Mouse (Mus musculus): ENCODE data around the gene Il2rb. TPM values are rescaled to one million over a fixed set of nuclear protein-coding genes. Genes with fewer than 3 reads are reported as not detected.

Il2rb gene
- polyA plus RNA-seq, 2 experiments, result 0.15 to 0.39 TPM

- no peak overlapping the region for H3K27ac ChIP-seq (replicated peaks; ENCODE audit: low read depth, low read length)
- 0 out of 2 replicates have a peak, but pooled peaks cover 6% of the 10 kb centered on the region for H3K27me3 ChIP-seq (ENCODE audit: control insufficient read depth, insufficient read depth, low read length)
- H3K9me3 ChIP-seq (ENCODE audit: control insufficient read depth, low read length), result no peaks in the 10 kb centered on the region
- DNase-seq (ENCODE audit: low spot score) (no peak), ATAC-seq (ENCODE audit: low FRiP score, low read depth) (no peak)
- WGBS, result 83% methylated on average over 11 of the region's 11 CpGs
- no peak for TF ChIP-seq POLR2A (IDR thresholded peaks at IDR 0.05; ENCODE audit: borderline replicate concordance, extremely low read depth, insufficient read depth, insufficient read length)
- peaks cover 12% of the 10 kb centered on the region for H3K4me1 ChIP-seq (ENCODE audit: control insufficient read depth, insufficient read depth, low read length)
- no peak overlapping the region for H3K4me3 ChIP-seq (replicated peaks; ENCODE audit: low read length)
- peaks cover 51% of the 10 kb centered on the region for H3K36me3 ChIP-seq (ENCODE audit: control insufficient read depth, insufficient read depth, low read length)
- H3K9ac ChIP-seq (ENCODE audit: low read depth, low read length, severe bottlenecking), result no peak overlapping the region
- H3K4me2 ChIP-seq (replicated peaks; ENCODE audit: low read depth, low read length, severe bottlenecking), result no peak overlapping the region
Observed at GRCm38 (mm10) chr15:78435681-78436080, 59.4 kb downstream of the Il2rb start.

GRCm38 (mm10) chr15:78434896-78435520 is 60.1 kb downstream of the Il2rb start:
- no peak overlapping the region for H3K27ac ChIP-seq (replicated peaks; ENCODE audit: low read depth, low read length)
- H3K27me3 ChIP-seq (ENCODE audit: control insufficient read depth, insufficient read depth, low read length), result 0 out of 2 replicates have a peak, but pooled peaks cover 6% of the 10 kb centered on the region
- WGBS, result 45% methylated on average over 6 of the region's 6 CpGs
- peaks cover 53% of the 10 kb centered on the region for H3K36me3 ChIP-seq (ENCODE audit: control insufficient read depth, insufficient read depth, low read length)
- no peaks in the 10 kb centered on the region for H3K9me3 ChIP-seq (ENCODE audit: control insufficient read depth, low read length)
- H3K4me3 ChIP-seq (replicated peaks; ENCODE audit: low read length), result no peak overlapping the region
- TF ChIP-seq POLR2A (IDR thresholded peaks at IDR 0.05; ENCODE audit: borderline replicate concordance, extremely low read depth, insufficient read depth, insufficient read length), result no peak
- H3K4me1 ChIP-seq (ENCODE audit: control insufficient read depth, insufficient read depth, low read length), result peaks cover 13% of the 10 kb centered on the region
- DNase-seq (ENCODE audit: low spot score) (no peak), ATAC-seq (ENCODE audit: low FRiP score, low read depth) (no peak)
- no peak overlapping the region for H3K4me2 ChIP-seq (replicated peaks; ENCODE audit: low read depth, low read length, severe bottlenecking)
- no peak overlapping the region for H3K9ac ChIP-seq (ENCODE audit: low read depth, low read length, severe bottlenecking)

- ATAC-seq (ENCODE audit: low FRiP score, low read depth) (no peak), DNase-seq (ENCODE audit: low spot score) (no peak)
- H3K9ac ChIP-seq (ENCODE audit: low read depth, low read length, severe bottlenecking), result no peak overlapping the region
- no peak overlapping the region for H3K4me2 ChIP-seq (replicated peaks; ENCODE audit: low read depth, low read length, severe bottlenecking)
- TF ChIP-seq POLR2A (IDR thresholded peaks at IDR 0.05; ENCODE audit: borderline replicate concordance, extremely low read depth, insufficient read depth, insufficient read length), result no peak
- peaks cover 12% of the 10 kb centered on the region for H3K4me1 ChIP-seq (ENCODE audit: control insufficient read depth, insufficient read depth, low read length)
- no peaks in the 10 kb centered on the region for H3K9me3 ChIP-seq (ENCODE audit: control insufficient read depth, low read length)
- H3K27me3 ChIP-seq (ENCODE audit: control insufficient read depth, insufficient read depth, low read length), result 0 out of 2 replicates have a peak, but pooled peaks cover 5% of the 10 kb centered on the region
- H3K4me3 ChIP-seq (replicated peaks; ENCODE audit: low read length), result no peak overlapping the region
- peaks cover 51% of the 10 kb centered on the region for H3K36me3 ChIP-seq (ENCODE audit: control insufficient read depth, insufficient read depth, low read length)
- 80% methylated on average over 7 of the region's 7 CpGs for WGBS
- no peak overlapping the region for H3K27ac ChIP-seq (replicated peaks; ENCODE audit: low read depth, low read length)
Observed at GRCm38 (mm10) chr15:78431541-78432121, 63.4 kb downstream of the Il2rb start.

GRCm38 (mm10) chr15:78430874-78431273 is 64.2 kb downstream of the Il2rb start:
- Histone ChIP-seq H3K9ac (ENCODE audit: low read depth, low read length, severe bottlenecking) (no peak overlapping the region), H3K27ac (replicated peaks; ENCODE audit: low read depth, low read length) (no peak overlapping the region), H3K4me1 (ENCODE audit: control insufficient read depth, insufficient read depth, low read length) (peaks cover 8% of the 10 kb centered on the region), H3K27me3 (ENCODE audit: control insufficient read depth, insufficient read depth, low read length) (no peaks in the 10 kb centered on the region), H3K9me3 (ENCODE audit: control insufficient read depth, low read length) (no peaks in the 10 kb centered on the region), H3K4me3 (replicated peaks; ENCODE audit: low read length) (no peak overlapping the region), H3K4me2 (replicated peaks; ENCODE audit: low read depth, low read length, severe bottlenecking) (no peak overlapping the region), H3K36me3 (ENCODE audit: control insufficient read depth, insufficient read depth, low read length) (peaks cover 49% of the 10 kb centered on the region)
- ATAC-seq (ENCODE audit: low FRiP score, low read depth), result no peak
- TF ChIP-seq POLR2A (IDR thresholded peaks at IDR 0.05; ENCODE audit: borderline replicate concordance, extremely low read depth, insufficient read depth, insufficient read length), result no peak
- 74% methylated on average over 10 of the region's 10 CpGs for WGBS
- no peak for DNase-seq (ENCODE audit: low spot score)

GRCm38 (mm10) chr15:78429871-78430622 is 65.0 kb downstream of the Il2rb start:
- Histone ChIP-seq H3K4me1 (ENCODE audit: control insufficient read depth, insufficient read depth, low read length) (peaks cover 8% of the 10 kb centered on the region), H3K27ac (replicated peaks; ENCODE audit: low read depth, low read length) (no peak overlapping the region), H3K4me3 (replicated peaks; ENCODE audit: low read length) (peak overlapping the region; percentile 72), H3K4me2 (replicated peaks; ENCODE audit: low read depth, low read length, severe bottlenecking) (peak overlapping the region; percentile 69), H3K36me3 (ENCODE audit: control insufficient read depth, insufficient read depth, low read length) (peaks cover 41% of the 10 kb centered on the region), H3K9me3 (ENCODE audit: control insufficient read depth, low read length) (no peaks in the 10 kb centered on the region), H3K27me3 (ENCODE audit: control insufficient read depth, insufficient read depth, low read length) (no peaks in the 10 kb centered on the region), H3K9ac (ENCODE audit: low read depth, low read length, severe bottlenecking) (0 out of 2 replicates have a peak overlapping the region, but pooled peaks have one; percentile 73)
- ATAC-seq (ENCODE audit: low FRiP score, low read depth) (no peak), DNase-seq (ENCODE audit: low spot score) (no peak)
- no peak for TF ChIP-seq POLR2A (IDR thresholded peaks at IDR 0.05; ENCODE audit: borderline replicate concordance, extremely low read depth, insufficient read depth, insufficient read length)
- WGBS, result 74% methylated on average over 13 of the region's 13 CpGs

Other genes starting within 250 kb of the Il2rb start
- gene Csf2rb2, start 189.6 kb downstream of the Il2rb start, polyA plus RNA-seq (2012; rRNA removed), result 1.6 and 2.6 TPM in 2 replicates
- gene Csf2rb2, start 189.6 kb downstream of the Il2rb start, polyA plus RNA-seq (2014; fragmentation: Nextera tagmentation; extraction: Ambion mirVana), result 0.59 and 0.88 TPM in 2 replicates
- 4.0 and 7.8 TPM in 2 replicates for gene Csf2rb, start 169.5 kb downstream of the Il2rb start, polyA plus RNA-seq (2012; rRNA removed)
- gene Csf2rb, start 169.5 kb downstream of the Il2rb start, polyA plus RNA-seq (2014; fragmentation: Nextera tagmentation; extraction: Ambion mirVana), result 4.3 and 4.6 TPM in 2 replicates
- gene Tex33, start 99.4 kb downstream of the Il2rb start, polyA plus RNA-seq (2012; rRNA removed), result not detected in 2 replicates
- gene Tex33, start 99.4 kb downstream of the Il2rb start, polyA plus RNA-seq (2014; fragmentation: Nextera tagmentation; extraction: Ambion mirVana), result not detected in 2 replicates
- 8.3 and 9.1 TPM in 2 replicates for gene Tst, start 89.4 kb downstream of the Il2rb start, polyA plus RNA-seq (2012; rRNA removed)
- gene Tst, start 89.4 kb downstream of the Il2rb start, polyA plus RNA-seq (2014; fragmentation: Nextera tagmentation; extraction: Ambion mirVana), result 12.4 and 12.8 TPM in 2 replicates
- 53.8 and 78.4 TPM in 2 replicates for gene Mpst, start 88.9 kb downstream of the Il2rb start, polyA plus RNA-seq (2012; rRNA removed)
- gene Mpst, start 88.9 kb downstream of the Il2rb start, polyA plus RNA-seq (2014; fragmentation: Nextera tagmentation; extraction: Ambion mirVana), result 1.8 and 2.7 TPM in 2 replicates
- 149 and 212 TPM in 2 replicates for gene Kctd17, start 66.7 kb downstream of the Il2rb start, polyA plus RNA-seq (2012; rRNA removed)
- gene Kctd17, start 66.7 kb downstream of the Il2rb start, polyA plus RNA-seq (2014; fragmentation: Nextera tagmentation; extraction: Ambion mirVana), result 47.9 and 49.3 TPM in 2 replicates
- 0.05 and 0.08 TPM in 2 replicates for gene Tmprss6, start 26.6 kb downstream of the Il2rb start, polyA plus RNA-seq (2012; rRNA removed)
- gene Tmprss6, start 26.6 kb downstream of the Il2rb start, polyA plus RNA-seq (2014; fragmentation: Nextera tagmentation; extraction: Ambion mirVana), result 0.08 and 0.58 TPM in 2 replicates
- 89.1 and 110 TPM in 2 replicates for gene C1qtnf6, start 36.1 kb upstream of the Il2rb start, polyA plus RNA-seq (2012; rRNA removed)
- 59.6 and 60.1 TPM in 2 replicates for gene C1qtnf6, start 36.1 kb upstream of the Il2rb start, polyA plus RNA-seq (2014; fragmentation: Nextera tagmentation; extraction: Ambion mirVana)
- 0.05 and 0.08 TPM in 2 replicates for gene Sstr3, start 49.4 kb upstream of the Il2rb start, polyA plus RNA-seq (2012; rRNA removed)
- not detected in 2 replicates for gene Sstr3, start 49.4 kb upstream of the Il2rb start, polyA plus RNA-seq (2014; fragmentation: Nextera tagmentation; extraction: Ambion mirVana)
- gene Rac2, start 77.5 kb upstream of the Il2rb start, polyA plus RNA-seq (2012; rRNA removed), result 15.9 and 21.9 TPM in 2 replicates
- 34.2 and 38.2 TPM in 2 replicates for gene Rac2, start 77.5 kb upstream of the Il2rb start, polyA plus RNA-seq (2014; fragmentation: Nextera tagmentation; extraction: Ambion mirVana)
- gene Cyth4, start 101.8 kb upstream of the Il2rb start, polyA plus RNA-seq (2012; rRNA removed), result 9.0 and 11.4 TPM in 2 replicates
- 4.9 and 6.9 TPM in 2 replicates for gene Cyth4, start 101.8 kb upstream of the Il2rb start, polyA plus RNA-seq (2014; fragmentation: Nextera tagmentation; extraction: Ambion mirVana)
- gene Elfn2, start 223.5 kb upstream of the Il2rb start, polyA plus RNA-seq (2012; rRNA removed), result 0.19 and 0.24 TPM in 2 replicates
- gene Elfn2, start 223.5 kb upstream of the Il2rb start, polyA plus RNA-seq (2014; fragmentation: Nextera tagmentation; extraction: Ambion mirVana), result 0.04 TPM in 1 of 2 replicates, not detected in the other

All from limb, embryonic 14.5 days (tissue).